ENCODE assay signal across 8 mouse cellular contexts in genomic region chr19:5106074-5106473, GRCm38 (mm10). TPM values are rescaled to one million over a fixed set of nuclear protein-coding genes. Genes with fewer than 3 reads are reported as not detected.
DNase-seq lines count a peak whose midpoint lies in the region; ATAC-seq and TF ChIP-seq lines count a peak whose summit lies in the region.
"Had no signal": no experiment of that assay in that cellular context is flagged by ENCODE, and none has a peak within 500 bp of the region (broad histone marks: within the 10 kb centered on the region; RNA-seq: fewer than 3 reads in every experiment).

No protein-coding gene starts in this region.

- peak overlapping the region; percentile 96 for H3K9ac ChIP-seq in ES-E14 (ENCODE audit: insufficient read depth, low read depth, low read length, poor library complexity, severe bottlenecking)
- H3K9ac ChIP-seq in heart, embryonic 13.5 days, result peak overlapping the region; percentile 95
- H3K9ac ChIP-seq in neural tube, embryonic 12.5 days, result peak overlapping the region; percentile 80

- H3K36me3 ChIP-seq in C2C12 (ENCODE audit: control insufficient read depth, insufficient read depth) (peaks cover 62% of the 10 kb centered on the region), ES-E14 (ENCODE audit: control insufficient read depth, insufficient read depth, low read length, poor library complexity, severe bottlenecking) (peaks cover 30% of the 10 kb centered on the region)
- H3K36me3 ChIP-seq in heart, embryonic 13.5 days, result peaks cover 67% of the 10 kb centered on the region
- peaks cover 79% of the 10 kb centered on the region for H3K36me3 ChIP-seq in neural tube, embryonic 12.5 days

- H3ac ChIP-seq in C2C12 (ENCODE audit: control insufficient read depth, insufficient read length, low read depth), result peak overlapping the region; percentile 79

- H3K9me3 ChIP-seq in ES-E14 (ENCODE audit: control insufficient read depth, insufficient read depth, low read depth, low read length), result no peaks in the 10 kb centered on the region
- H3K9me3 ChIP-seq in heart, embryonic 13.5 days, result no peaks in the 10 kb centered on the region
- H3K9me3 ChIP-seq in neural tube, embryonic 12.5 days, result no peaks in the 10 kb centered on the region

- H3K27me3 ChIP-seq in C2C12 (ENCODE audit: control insufficient read depth, insufficient read depth, insufficient read length), result no peaks in the 10 kb centered on the region
- H3K27me3 ChIP-seq in heart, embryonic 13.5 days (replicated peaks), result no peaks in the 10 kb centered on the region
- H3K27me3 ChIP-seq in neural tube, embryonic 12.5 days (replicated peaks), result no peaks in the 10 kb centered on the region

- WGBS in heart, embryonic 13.5 days, result 9% methylated on average over 9 of the region's 9 CpGs
- 31% methylated on average over 9 of the region's 9 CpGs for WGBS in neural tube, embryonic 12.5 days

- peaks cover 0 to 17% of the 10 kb centered on the region in 2 experiments; a peak in 2 of 4 replicates for H3K4me1 ChIP-seq in ES-E14 (ENCODE audit: control insufficient read depth in 2 of 2, insufficient read depth in 2 of 2, low read length in 2 of 2, poor library complexity in 1 of 2)
- H3K4me1 ChIP-seq in heart, embryonic 13.5 days, result peaks cover 26% of the 10 kb centered on the region
- peaks cover 10% of the 10 kb centered on the region for H3K4me1 ChIP-seq in neural tube, embryonic 12.5 days

- TF ChIP-seq CTCF in C2C12 (IDR thresholded peaks at IDR 0.05; ENCODE audit: control insufficient read depth, insufficient read depth, insufficient read length), result no peak

- no peak for ATAC-seq in heart, embryonic 13.5 days (ENCODE audit: extremely low read depth, insufficient number of reproducible peaks, low FRiP score, low TSS enrichment)
- ATAC-seq in neural tube, embryonic 12.5 days (ENCODE audit: low FRiP score, low read depth), result 0 out of 2 replicates have a peak, but pooled peaks have one; percentile 11
- no peak for ATAC-seq in granulocyte monocyte progenitor cell, adult 5-6 weeks (replicated peaks; ENCODE audit: poor library complexity, severe bottlenecking)

- H3K79me2 ChIP-seq in C2C12 (ENCODE audit: control insufficient read depth, insufficient read depth), result peaks cover 23% of the 10 kb centered on the region

- peak overlapping the region; percentile 97 for H3K4me2 ChIP-seq in heart, embryonic 13.5 days
- H3K4me2 ChIP-seq in neural tube, embryonic 12.5 days (replicated peaks), result peak overlapping the region; percentile 78

- H3K4me3 ChIP-seq in C2C12 (ENCODE audit: insufficient read depth, poor library complexity, severe bottlenecking) (peak overlapping the region; percentile 97), ES-E14 (ENCODE audit: insufficient read depth in 1 of 2, low read depth in 1 of 2, low read length in 2 of 2, poor library complexity in 1 of 2, severe bottlenecking in 1 of 2) (peak overlapping the region; percentile 89 to 97)
- peak overlapping the region; percentile 88 for H3K4me3 ChIP-seq in heart, embryonic 13.5 days
- H3K4me3 ChIP-seq in neural tube, embryonic 12.5 days, result peak overlapping the region; percentile 65

- H3K27ac ChIP-seq in ES-E14 (ENCODE audit: insufficient read depth, low read depth, low read length, poor library complexity, severe bottlenecking), result peak overlapping the region; percentile 88; the same call in 1 of the 2 replicates
- peak overlapping the region; percentile 94 for H3K27ac ChIP-seq in heart, embryonic 13.5 days (replicated peaks)
- no peak overlapping the region for H3K27ac ChIP-seq in neural tube, embryonic 12.5 days

- H3K79me3 ChIP-seq in C2C12 (ENCODE audit: low read depth), result peaks cover 13% of the 10 kb centered on the region

- in situ Hi-C loops in ES-E14 (cut with MboI; ENCODE audit: low sequenced_read_pairs in 2 of 2, unreplicated experiment in 2 of 2), result no loop called here

- DNase-seq in ES-E14 (ENCODE audit: low read depth, low spot score), result no peak
- DNase-seq in kidney, postnatal 25 days, result peak; percentile 67 to 77
- DNase-seq in right cerebral cortex, postnatal 36 days (ENCODE audit: low spot score in 2 of 2), result no peak

TF ChIP-seq in C2C12, 6 proteins besides CTCF, POLR2A, EP300 and RAD21:
- TF ChIP-seq FOSL1 (IDR thresholded peaks at IDR 0.05; ENCODE audit: insufficient read depth, low read length, poor library complexity, severe bottlenecking) (no peak), MYOG (IDR thresholded peaks at IDR 0.05; ENCODE audit: control insufficient read depth, extremely low read depth, insufficient read length) (no peak), MAX (IDR thresholded peaks at IDR 0.05) (no peak), MYOD1 (IDR thresholded peaks at IDR 0.05; ENCODE audit: control insufficient read depth, insufficient read length, low read depth) (no peak), CEBPB (IDR thresholded peaks at IDR 0.05; ENCODE audit: low read depth) (no peak), USF1 (IDR thresholded peaks at IDR 0.05; ENCODE audit: low read depth) (no peak)

TF ChIP-seq in ES-E14, 5 proteins besides CTCF, POLR2A, EP300 and RAD21:
- TF ChIP-seq ZNF384 (IDR thresholded peaks at IDR 0.05; ENCODE audit: low read depth, low read length) (no peak), CHD2 (IDR thresholded peaks at IDR 0.05; ENCODE audit: low read depth, low read length) (no peak), HCFC1 (IDR thresholded peaks at IDR 0.05; ENCODE audit: borderline replicate concordance, insufficient read depth, low read length) (no peak), MAFK (IDR thresholded peaks at IDR 0.05; ENCODE audit: insufficient read depth, low read depth, low read length) (no peak), ZC3H11A (IDR thresholded peaks at IDR 0.05; ENCODE audit: borderline replicate concordance, low read depth, low read length) (no peak)

RNA-seq across cellular contexts. Expression of gene Rab1b, which starts 0.8 kb away (rescaled TPM):
- 212 TPM for polyA plus RNA-seq in C2C12 (2012; fragmentation: generic; extraction: Trizol)
- 78.5 and 96.9 TPM in 2 replicates for total RNA-seq in ES-E14 (2012; rRNA removed)
- polyA plus RNA-seq in heart, embryonic 13.5 days (2015; fragmentation: Nextera tagmentation; extraction: Ambion mirVana), result 220 TPM in 2 replicates
- polyA plus RNA-seq in neural tube, embryonic 12.5 days (2016; fragmentation: Nextera tagmentation; extraction: Ambion mirVana), result 245 and 247 TPM in 2 replicates
- 99.2 and 105 TPM in 2 replicates for total RNA-seq in granulocyte monocyte progenitor cell, adult 5-6 weeks (2014; fragmentation: Nextera tagmentation)
- 100 and 101 TPM in 2 replicates for total RNA-seq in granulocyte monocyte progenitor cell, adult 5-6 weeks (2017)

RNA-seq across cellular contexts. Expression of gene Cnih2, which starts 7.8 kb away (rescaled TPM):
- polyA plus RNA-seq in C2C12 (2012; fragmentation: generic; extraction: Trizol), result 1.9 TPM
- total RNA-seq in ES-E14 (2012; rRNA removed), result 2.5 and 3.7 TPM in 2 replicates
- 4.6 and 5.8 TPM in 2 replicates for polyA plus RNA-seq in heart, embryonic 13.5 days (2015; fragmentation: Nextera tagmentation; extraction: Ambion mirVana)
- polyA plus RNA-seq in neural tube, embryonic 12.5 days (2016; fragmentation: Nextera tagmentation; extraction: Ambion mirVana), result 231 and 236 TPM in 2 replicates
- not detected in 2 replicates for total RNA-seq in granulocyte monocyte progenitor cell, adult 5-6 weeks (2014; fragmentation: Nextera tagmentation)
- total RNA-seq in granulocyte monocyte progenitor cell, adult 5-6 weeks (2017), result not detected in 2 replicates

RNA-seq across cellular contexts. Expression of gene Klc2, which starts 12.3 kb away (rescaled TPM):
- polyA plus RNA-seq in C2C12 (2012; fragmentation: generic; extraction: Trizol), result 30.5 TPM
- total RNA-seq in ES-E14 (2012; rRNA removed), result 14.7 and 22.9 TPM in 2 replicates
- polyA plus RNA-seq in heart, embryonic 13.5 days (2015; fragmentation: Nextera tagmentation; extraction: Ambion mirVana), result 18.4 and 22.3 TPM in 2 replicates
- 62.6 and 63.1 TPM in 2 replicates for polyA plus RNA-seq in neural tube, embryonic 12.5 days (2016; fragmentation: Nextera tagmentation; extraction: Ambion mirVana)
- 6.1 and 10.9 TPM in 2 replicates for total RNA-seq in granulocyte monocyte progenitor cell, adult 5-6 weeks (2014; fragmentation: Nextera tagmentation)
- 3.0 and 3.9 TPM in 2 replicates for total RNA-seq in granulocyte monocyte progenitor cell, adult 5-6 weeks (2017)

RNA-seq across cellular contexts. Expression of gene Yif1a, which starts 17.7 kb away (rescaled TPM):
- polyA plus RNA-seq in C2C12 (2012; fragmentation: generic; extraction: Trizol), result 57.6 TPM
- total RNA-seq in ES-E14 (2012; rRNA removed), result 84.4 and 110 TPM in 2 replicates
- 84.3 and 94.6 TPM in 2 replicates for polyA plus RNA-seq in heart, embryonic 13.5 days (2015; fragmentation: Nextera tagmentation; extraction: Ambion mirVana)
- 66.3 and 69.1 TPM in 2 replicates for polyA plus RNA-seq in neural tube, embryonic 12.5 days (2016; fragmentation: Nextera tagmentation; extraction: Ambion mirVana)
- total RNA-seq in granulocyte monocyte progenitor cell, adult 5-6 weeks (2014; fragmentation: Nextera tagmentation), result 37.3 and 51.9 TPM in 2 replicates
- 14.6 and 17.2 TPM in 2 replicates for total RNA-seq in granulocyte monocyte progenitor cell, adult 5-6 weeks (2017)

RNA-seq across cellular contexts. Expression of gene Tmem151a, which starts 20.7 kb away (rescaled TPM):
- 4.6 TPM for polyA plus RNA-seq in C2C12 (2012; fragmentation: generic; extraction: Trizol)
- total RNA-seq in ES-E14 (2012; rRNA removed), result 0.89 and 2.3 TPM in 2 replicates
- polyA plus RNA-seq in heart, embryonic 13.5 days (2015; fragmentation: Nextera tagmentation; extraction: Ambion mirVana), result 3.5 and 4.8 TPM in 2 replicates
- 2.5 and 2.8 TPM in 2 replicates for polyA plus RNA-seq in neural tube, embryonic 12.5 days (2016; fragmentation: Nextera tagmentation; extraction: Ambion mirVana)
- total RNA-seq in granulocyte monocyte progenitor cell, adult 5-6 weeks (2014; fragmentation: Nextera tagmentation), result 5.1 TPM in 1 of 2 replicates, not detected in the other
- total RNA-seq in granulocyte monocyte progenitor cell, adult 5-6 weeks (2017), result 0.62 TPM in 1 of 2 replicates, not detected in the other
- total RNA-seq: common myeloid progenitor, adult 5-6 weeks had no signal

Comparison
In these comparisons a context has a peak if more than half of its experiments do, and no peak if none do; other contexts are left out.
1. DNase-seq: peak in kidney, postnatal 25 days (2 of 2); none in ES-E14 (single experiment) and right cerebral cortex, postnatal 36 days (0 of 2).
2. RNA of gene Cnih2, which starts 7.8 kb away (polyA plus RNA-seq): 231 to 236 TPM in neural tube, embryonic 12.5 days; 4.6 to 5.8 TPM in heart, embryonic 13.5 days and 1.9 TPM in C2C12 (single experiment); every median in the first group is over 10 times any median in the second.
3. Peak in every context shown above with its lines, with median percentiles within 50 percentile points of each other: H3K4me3 ChIP-seq and H3K9ac ChIP-seq.